Mouse (Mus musculus) stomach, postnatal 0 days (tissue): ENCODE results near the gene Ranbp9.

Experiments used
- CTCF ChIP-seq: IDR thresholded peaks from 2 replicates; pipeline ENCODE4 v1.5.1; 2016; ENCODE audit warnings: antibody characterized with exemption, low read depth, mild to moderate bottlenecking, moderate library complexity
- EP300 ChIP-seq: optimal IDR thresholded peaks from 2 replicates; pipeline ENCODE3; 2016; ENCODE audit warnings: antibody characterized with exemption

- TF ChIP-seq EP300 = no peak
- TF ChIP-seq CTCF = no peak
Observed at GRCm38 (mm10) chr13:43512736-43513135, 31.7 kb upstream of the Ranbp9 start.
